Mouse (Mus musculus): ENCODE results near the gene Oat.

Oat gene

GRCm38 (mm10) chr7:132576116-132576650, at the start of gene Oat:
Gene Oat, minus strand, starts transcription at chr7:132576398.
- peak; percentile 85 to 91 for DNase-seq (ENCODE audit: low spot score in 2 of 2)

- DNase-seq (ENCODE audit: low spot score in 2 of 2) = no peak
These were observed 48.0 kb upstream of the Oat start for GRCm38 (mm10) chr7:132624161-132624560.

GRCm38 (mm10) chr7:132619975-132620918, 44.0 kb upstream of the Oat start:
- DNase-seq (ENCODE audit: low spot score in 2 of 2) = no peak

GRCm38 (mm10) chr7:132619549-132619948, 43.4 kb upstream of the Oat start:
- DNase-seq (ENCODE audit: low spot score in 2 of 2) = no peak

- no peak for DNase-seq (ENCODE audit: low spot score in 2 of 2)
These were observed 40.9 kb upstream of the Oat start for GRCm38 (mm10) chr7:132617021-132617564.

- no peak for DNase-seq (ENCODE audit: low spot score in 2 of 2)
These were observed 40.2 kb upstream of the Oat start for GRCm38 (mm10) chr7:132616391-132616790.

- no peak for DNase-seq (ENCODE audit: low spot score in 2 of 2)
These were observed 39.1 kb upstream of the Oat start for GRCm38 (mm10) chr7:132615346-132615745.

GRCm38 (mm10) chr7:132611530-132611929, 35.3 kb upstream of the Oat start:
- DNase-seq (ENCODE audit: low spot score in 2 of 2) = no peak

- DNase-seq (ENCODE audit: low spot score in 2 of 2) = peak; percentile 39 to 67
These were observed 34.5 kb upstream of the Oat start, which contains the start of gene Lhpp for GRCm38 (mm10) chr7:132610468-132611318. Gene Lhpp, plus strand, starts transcription at chr7:132610638.

GRCm38 (mm10) chr7:132608316-132609020, 32.3 kb upstream of the Oat start:
- no peak for DNase-seq (ENCODE audit: low spot score in 2 of 2)

- no peak for DNase-seq (ENCODE audit: low spot score in 2 of 2)
These were observed 29.5 kb upstream of the Oat start for GRCm38 (mm10) chr7:132605689-132606088.

- no peak for DNase-seq (ENCODE audit: low spot score in 2 of 2)
These were observed 28.5 kb upstream of the Oat start for GRCm38 (mm10) chr7:132604720-132605119.

GRCm38 (mm10) chr7:132600926-132601325, 24.7 kb upstream of the Oat start:
- DNase-seq (ENCODE audit: low spot score in 2 of 2) = no peak

GRCm38 (mm10) chr7:132600026-132600425, 23.8 kb upstream of the Oat start:
- no peak for DNase-seq (ENCODE audit: low spot score in 2 of 2)

GRCm38 (mm10) chr7:132599071-132599975, 23.1 kb upstream of the Oat start, which contains the start of gene Nkx1-2:
Gene Nkx1-2, minus strand, starts transcription at chr7:132599637.
- DNase-seq (ENCODE audit: low spot score in 2 of 2) = no peak

GRCm38 (mm10) chr7:132597251-132598041, 21.2 kb upstream of the Oat start:
- DNase-seq (ENCODE audit: low spot score in 2 of 2) = no peak

- no peak for DNase-seq (ENCODE audit: low spot score in 2 of 2)
These were observed 20.5 kb upstream of the Oat start for GRCm38 (mm10) chr7:132596557-132597250.

- no peak for DNase-seq (ENCODE audit: low spot score in 2 of 2)
These were observed 19.6 kb upstream of the Oat start for GRCm38 (mm10) chr7:132595787-132596186.

GRCm38 (mm10) chr7:132594325-132594724, 18.1 kb upstream of the Oat start:
- DNase-seq (ENCODE audit: low spot score in 2 of 2) = no peak

Measured in cerebellum, postnatal 4 days (tissue).